ENCODE assay signal across 46 mouse cellular contexts in genomic region chr2:25229582-25229981, GRCm38 (mm10). TPM values are rescaled to one million over a fixed set of nuclear protein-coding genes. Genes with fewer than 3 reads are reported as not detected.
"Had no signal": no experiment of that assay in that cellular context is flagged by ENCODE, and none has a peak within 500 bp of the region (broad histone marks: within the 10 kb centered on the region; RNA-seq: fewer than 3 reads in every experiment).

No protein-coding gene starts in this region.

- H3K27ac ChIP-seq: limb, embryonic 12.5 days; limb, embryonic 13.5 days; limb, embryonic 15.5 days; liver, embryonic 14.5 days; liver, embryonic 15.5 days; lung, embryonic 15.5 days; macrophage; midbrain, embryonic 13.5 days; midbrain, embryonic 15.5 days; neural tube, embryonic 12.5 days; neural tube, embryonic 13.5 days had no signal

- H3K4me3 ChIP-seq: limb, embryonic 12.5 days; limb, embryonic 13.5 days; limb, embryonic 15.5 days; liver, embryonic 15.5 days; lung, embryonic 15.5 days; midbrain, embryonic 12.5 days; midbrain, embryonic 13.5 days; midbrain, embryonic 15.5 days; neural tube, embryonic 12.5 days; neural tube, embryonic 13.5 days had no signal

- H3K27me3 ChIP-seq: liver, embryonic 13.5 days; midbrain, embryonic 15.5 days; neural tube, embryonic 13.5 days had no signal

- H3K4me2 ChIP-seq: midbrain, embryonic 11.5 days; midbrain, embryonic 12.5 days; midbrain, embryonic 13.5 days; midbrain, embryonic 15.5 days had no signal

- DNase-seq: left cerebral cortex, postnatal 4 days; liver; liver, embryonic 13.5 days; liver, postnatal 0 days; lung, adult 18-20 months; lung, adult 2 months; lung, embryonic 14.5 days; lung, postnatal 10 days; lung, postnatal 14 days; lung, postnatal 36 days; lung, postnatal 4 days; midbrain, embryonic 14.5 days had no signal

- H3K9ac ChIP-seq: limb, embryonic 12.5 days; limb, embryonic 15.5 days; liver, embryonic 15.5 days; liver, postnatal 0 days; lung, embryonic 14.5 days; lung, embryonic 15.5 days; midbrain, embryonic 12.5 days; midbrain, embryonic 13.5 days; midbrain, embryonic 15.5 days; neural tube, embryonic 12.5 days had no signal

- H3K9me3 ChIP-seq: limb, embryonic 10.5 days; limb, embryonic 12.5 days; limb, embryonic 13.5 days; limb, embryonic 15.5 days; liver, embryonic 12.5 days; liver, embryonic 13.5 days; liver, embryonic 15.5 days; lung, embryonic 15.5 days; megakaryocyte, embryonic 14.5 days; midbrain, embryonic 10.5 days; midbrain, embryonic 12.5 days; midbrain, embryonic 13.5 days; midbrain, embryonic 15.5 days; neural tube, embryonic 12.5 days; neural tube, embryonic 13.5 days had no signal

- H3K36me3 ChIP-seq: limb, embryonic 10.5 days; limb, embryonic 12.5 days; limb, embryonic 13.5 days; limb, embryonic 15.5 days; liver, embryonic 12.5 days; liver, embryonic 13.5 days; liver, embryonic 15.5 days; lung, embryonic 15.5 days; midbrain, embryonic 10.5 days; midbrain, embryonic 12.5 days; midbrain, embryonic 13.5 days; midbrain, embryonic 15.5 days; neural tube, embryonic 12.5 days; neural tube, embryonic 13.5 days had no signal

- ATAC-seq: liver, embryonic 12.5 days; liver, postnatal 0 days; lung, postnatal 0 days; midbrain, embryonic 13.5 days; midbrain, embryonic 15.5 days; midbrain, embryonic 16.5 days had no signal

RNA-seq across cellular contexts. Expression of gene Slc34a3, which starts 4.6 kb away (rescaled TPM):
- total RNA-seq: left cerebral cortex, postnatal 14 days; left cerebral cortex, postnatal 25 days; left cerebral cortex, postnatal 36 days; left cerebral cortex, postnatal 4 days; liver, adult 2 months; megakaryocyte progenitor cell, adult 5-6 weeks; megakaryocyte, adult 5-6 weeks; megakaryocyte-erythroid progenitor cell, adult 5-6 weeks; midbrain, postnatal 0 days; monocyte, adult 5-6 weeks had no signal
- polyA plus RNA-seq: limb, embryonic 10.5 days; limb, embryonic 11.5 days; limb, embryonic 12.5 days; limb, embryonic 13.5 days; limb, embryonic 14.5 days; limb, embryonic 15.5 days; liver, adult 2 months; liver, embryonic 12.5 days; liver, embryonic 13.5 days; liver, embryonic 15.5 days; liver, postnatal 0 days; lung, adult 2 months; lung, embryonic 14.5 days; lung, embryonic 15.5 days; lung, embryonic 16.5 days; lung, postnatal 0 days; macrophage; midbrain, embryonic 10.5 days; midbrain, embryonic 11.5 days; midbrain, embryonic 12.5 days; midbrain, embryonic 13.5 days; midbrain, embryonic 14.5 days; midbrain, embryonic 15.5 days; midbrain, embryonic 16.5 days; midbrain, postnatal 0 days; myocyte; neural tube, embryonic 11.5 days; neural tube, embryonic 12.5 days; neural tube, embryonic 13.5 days had no signal

RNA-seq across cellular contexts. Expression of gene Rnf224, which starts 7.0 kb away (rescaled TPM):
- total RNA-seq: left cerebral cortex, postnatal 14 days; left cerebral cortex, postnatal 25 days; left cerebral cortex, postnatal 36 days; left cerebral cortex, postnatal 4 days; liver, adult 2 months; megakaryocyte, adult 5-6 weeks; megakaryocyte-erythroid progenitor cell, adult 5-6 weeks; monocyte, adult 5-6 weeks had no signal
- polyA plus RNA-seq: limb, embryonic 10.5 days; limb, embryonic 11.5 days; limb, embryonic 12.5 days; limb, embryonic 13.5 days; liver, adult 2 months; liver, embryonic 13.5 days; liver, embryonic 14.5 days; liver, embryonic 15.5 days; liver, embryonic 16.5 days; liver, postnatal 0 days; lung, embryonic 14.5 days; lung, embryonic 15.5 days; lung, embryonic 16.5 days; macrophage; midbrain, embryonic 10.5 days; midbrain, embryonic 11.5 days; midbrain, embryonic 12.5 days; midbrain, embryonic 13.5 days; midbrain, embryonic 14.5 days; midbrain, embryonic 15.5 days; midbrain, embryonic 16.5 days; midbrain, postnatal 0 days; myocyte; neural tube, embryonic 11.5 days; neural tube, embryonic 12.5 days; neural tube, embryonic 13.5 days had no signal

RNA-seq across cellular contexts. Expression of gene Fam166a, which starts 11.0 kb away (rescaled TPM):
- total RNA-seq: left cerebral cortex, postnatal 14 days; left cerebral cortex, postnatal 25 days; left cerebral cortex, postnatal 36 days; left cerebral cortex, postnatal 4 days; liver, adult 2 months; megakaryocyte progenitor cell, adult 5-6 weeks; megakaryocyte-erythroid progenitor cell, adult 5-6 weeks; midbrain, postnatal 0 days; monocyte, adult 5-6 weeks had no signal
- polyA plus RNA-seq: limb, embryonic 11.5 days; limb, embryonic 12.5 days; limb, embryonic 13.5 days; limb, embryonic 15.5 days; liver, embryonic 12.5 days; liver, embryonic 13.5 days; liver, embryonic 16.5 days; liver, postnatal 0 days; macrophage; midbrain, embryonic 13.5 days; midbrain, embryonic 14.5 days; midbrain, postnatal 0 days; neural tube, embryonic 11.5 days; neural tube, embryonic 12.5 days had no signal

RNA-seq across cellular contexts. Expression of gene Rnf208, which starts 12.5 kb away (rescaled TPM):
- total RNA-seq: liver, adult 2 months; megakaryocyte, adult 5-6 weeks; monocyte, adult 5-6 weeks had no signal
- polyA plus RNA-seq: macrophage had no signal
